Mouse (Mus musculus) forebrain, postnatal 0 days (tissue): ENCODE results near the gene Slc7a1. TPM values are rescaled to one million over a fixed set of nuclear protein-coding genes. Genes with fewer than 3 reads are reported as not detected.

Experiments
- ATAC-seq: fragments of 200-750 bp; cut with Nextera tagmentation; 2 replicates; pipeline ENCODE4 v1.8.0; 2017; ENCODE audit warnings: mild to moderate bottlenecking, moderate library complexity
- DNase-seq: peaks from one replicate; pipeline ENCODE4 v3.0.0-alpha.2; 2015
- H3K27ac ChIP-seq: fragments of 300-500 bp; sonication (generic); 2 replicates; pipeline ENCODE4 v1.5.1; 2014; ENCODE audit warnings: low read depth, mild to moderate bottlenecking, antibody characterized with exemption, low read length, moderate library complexity, mixed read lengths
- H3K27me3 ChIP-seq: fragments of 300-500 bp; sonication (generic); 2 replicates; pipeline ENCODE4 v1.6.1; 2014; ENCODE audit warnings: mild to moderate bottlenecking, low read length, mixed read lengths; ENCODE audit not compliant: insufficient read depth
- H3K36me3 ChIP-seq: fragments of 300-500 bp; sonication (generic); 2 replicates; pipeline ENCODE4 v1.6.1; 2014; ENCODE audit warnings: mild to moderate bottlenecking, moderate library complexity; ENCODE audit not compliant: insufficient read depth
- H3K4me1 ChIP-seq: fragments of 300-500 bp; sonication (generic); 2 replicates; pipeline ENCODE4 v1.6.1; 2014; ENCODE audit warnings: antibody characterized with exemption; ENCODE audit not compliant: insufficient read depth
- H3K4me2 ChIP-seq: fragments of 300-500 bp; sonication (generic); 2 replicates; pipeline ENCODE4 v1.6.1; 2014; ENCODE audit warnings: low read depth, mild to moderate bottlenecking, moderate library complexity
- H3K4me3 ChIP-seq: fragments of 300-500 bp; sonication (generic); 2 replicates; pipeline ENCODE4 v1.5.1; 2014; ENCODE audit warnings: low read depth, low read length, mixed read lengths
- H3K9ac ChIP-seq: fragments of 300-500 bp; sonication (generic); 2 replicates; pipeline ENCODE4 v1.6.1; 2014; ENCODE audit warnings: mild to moderate bottlenecking
- H3K9me3 ChIP-seq: fragments of 300-500 bp; sonication (generic); 2 replicates; pipeline ENCODE4 v1.6.1; 2016; ENCODE audit warnings: low read length
- CTCF ChIP-seq: sonication (generic); IDR thresholded peaks from 2 replicates; pipeline ENCODE4 v1.5.1; 2016; ENCODE audit warnings: antibody characterized with exemption, control low read depth, low read depth
- WGBS: fragments of 180-500 bp; shearing (Covaris S2); extraction: QIAGEN DNeasy Blood & Tissue Kit; methylation state at CpG from one replicate; pipeline ENCODE4 v1.1.7; 2014; 5-methylcytosine and 5-hydroxymethylcytosine counted together
- polyA plus RNA-seq: library from polyadenylated mRNA; unstranded; fragments of >200 nt; fragmentation: Nextera tagmentation; extraction: Ambion mirVana; gene quantifications from 2 replicates; pipeline ENCODE4 v1.2.1, GENCODE M21; 2015
- total RNA-seq: library from RNA; depleted of rRNA; stranded (reverse); fragments of >200 nt; gene quantifications from 2 replicates; pipeline ENCODE4 v1.2.3, GENCODE M21; 2014

The Slc7a1 gene
- total and polyA plus RNA-seq, 2 experiments from 2014 or later: 44.0 to 52.2 TPM

DNA sequence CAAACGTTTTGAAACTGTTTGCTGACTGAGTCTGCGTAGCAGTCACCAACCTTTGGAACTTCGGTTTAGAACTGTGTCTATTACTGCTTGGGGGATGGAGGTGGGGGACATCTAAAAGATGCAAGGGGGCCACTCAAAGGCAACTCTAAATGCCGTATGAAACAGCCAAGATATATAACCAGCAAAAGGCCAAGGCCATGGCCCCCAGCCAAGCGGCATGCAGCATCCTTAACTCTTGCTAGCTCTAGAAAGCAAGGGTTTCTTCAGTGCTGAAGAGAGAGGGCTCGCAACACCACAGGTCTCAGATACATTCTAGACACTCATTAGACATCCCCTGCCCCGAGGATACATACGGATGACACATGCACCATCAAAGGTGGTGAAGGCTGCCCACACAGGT lies 6.4 kb downstream of the Slc7a1 start:
- H3K27me3 ChIP-seq: no peaks in the 10 kb centered on the region
- ATAC-seq (no peak), DNase-seq (no peak)
- 89% methylated on average over 8 of the region's 8 CpGs for WGBS
- H3K4me3 ChIP-seq: no peak overlapping the region
- H3K4me1 ChIP-seq: no peaks in the 10 kb centered on the region
- no peak overlapping the region for H3K27ac ChIP-seq
- no peak for TF ChIP-seq CTCF
- no peaks in the 10 kb centered on the region for H3K36me3 ChIP-seq
- H3K9ac ChIP-seq: no peak overlapping the region
- H3K9me3 ChIP-seq: no peaks in the 10 kb centered on the region
- H3K4me2 ChIP-seq: no peak overlapping the region

DNA sequence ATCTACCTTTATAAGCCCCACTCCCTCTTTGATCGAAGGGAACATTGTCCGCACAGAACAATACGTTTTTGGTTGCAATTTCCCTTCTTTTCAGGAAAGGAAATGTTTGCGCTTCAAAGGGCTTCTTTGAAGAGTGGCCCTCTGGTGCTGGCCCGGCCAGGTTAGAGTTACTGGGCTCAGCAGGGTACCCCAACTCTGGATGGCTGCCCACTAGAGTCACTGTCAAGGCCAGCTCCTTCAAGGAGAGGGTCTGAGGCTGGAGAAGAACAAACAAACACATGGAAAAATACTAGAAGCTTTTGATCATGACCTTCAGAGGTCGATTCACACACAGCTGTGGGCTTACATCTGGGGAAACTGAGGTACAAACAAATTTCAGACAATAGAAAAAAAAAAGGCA lies 6.9 kb downstream of the Slc7a1 start:
- H3K27me3 ChIP-seq: no peaks in the 10 kb centered on the region
- WGBS: 69% methylated on average over 6 of the region's 6 CpGs
- no peak for TF ChIP-seq CTCF
- H3K36me3 ChIP-seq: no peaks in the 10 kb centered on the region
- H3K9me3 ChIP-seq: no peaks in the 10 kb centered on the region
- no peak overlapping the region for H3K4me3 ChIP-seq
- no peak overlapping the region for H3K27ac ChIP-seq
- no peak for DNase-seq
- no peaks in the 10 kb centered on the region for H3K4me1 ChIP-seq
- no peak for ATAC-seq
- no peak overlapping the region for H3K9ac ChIP-seq
- H3K4me2 ChIP-seq: no peak overlapping the region

DNA sequence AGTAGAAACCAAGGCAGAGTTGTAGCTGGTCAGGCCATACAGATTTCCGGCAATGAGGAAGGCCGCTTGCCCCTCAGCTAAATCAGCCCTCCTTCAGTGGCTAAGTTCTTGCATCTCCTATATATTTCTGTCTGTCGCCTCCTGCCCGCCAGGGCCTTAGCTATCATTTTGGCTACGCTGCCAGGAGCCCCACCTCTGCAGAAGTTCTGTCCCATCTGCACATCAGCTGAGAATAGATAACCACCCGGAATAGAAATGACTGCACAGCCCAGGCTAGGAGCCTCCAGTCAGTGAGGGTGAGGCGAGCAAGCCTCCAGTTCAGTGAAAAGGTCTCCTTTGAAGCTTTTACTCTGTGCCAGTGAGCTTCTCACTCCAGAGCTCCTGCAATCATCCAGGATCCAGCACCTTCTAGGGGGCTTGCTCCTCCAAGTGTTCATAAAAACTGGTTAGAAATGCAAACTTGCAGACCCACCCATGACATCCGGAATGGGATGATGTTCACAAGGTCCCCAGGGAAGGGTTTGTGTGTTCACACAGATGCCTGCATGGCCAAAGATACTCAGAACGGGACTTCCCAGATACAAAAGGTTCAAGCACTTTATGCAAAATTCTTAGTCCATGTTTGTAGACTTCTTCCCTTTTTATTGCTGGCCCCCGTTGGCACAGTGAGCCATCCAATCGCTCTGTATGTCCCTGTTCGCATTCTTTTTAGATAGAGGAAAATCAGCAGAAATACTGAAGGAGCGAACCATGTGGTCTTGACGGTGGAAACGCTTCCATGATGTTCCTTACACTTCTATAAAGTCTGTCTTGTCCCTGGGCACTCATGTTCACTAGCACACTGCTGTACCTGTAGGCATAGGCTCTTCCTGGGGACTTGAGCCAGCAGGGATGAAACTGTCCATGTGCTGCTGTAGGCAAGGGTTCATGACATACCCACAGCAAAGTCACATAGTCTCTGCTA lies 10.4 kb downstream of the Slc7a1 start:
- no peak for TF ChIP-seq CTCF
- H3K4me2 ChIP-seq: no peak overlapping the region

DNA sequence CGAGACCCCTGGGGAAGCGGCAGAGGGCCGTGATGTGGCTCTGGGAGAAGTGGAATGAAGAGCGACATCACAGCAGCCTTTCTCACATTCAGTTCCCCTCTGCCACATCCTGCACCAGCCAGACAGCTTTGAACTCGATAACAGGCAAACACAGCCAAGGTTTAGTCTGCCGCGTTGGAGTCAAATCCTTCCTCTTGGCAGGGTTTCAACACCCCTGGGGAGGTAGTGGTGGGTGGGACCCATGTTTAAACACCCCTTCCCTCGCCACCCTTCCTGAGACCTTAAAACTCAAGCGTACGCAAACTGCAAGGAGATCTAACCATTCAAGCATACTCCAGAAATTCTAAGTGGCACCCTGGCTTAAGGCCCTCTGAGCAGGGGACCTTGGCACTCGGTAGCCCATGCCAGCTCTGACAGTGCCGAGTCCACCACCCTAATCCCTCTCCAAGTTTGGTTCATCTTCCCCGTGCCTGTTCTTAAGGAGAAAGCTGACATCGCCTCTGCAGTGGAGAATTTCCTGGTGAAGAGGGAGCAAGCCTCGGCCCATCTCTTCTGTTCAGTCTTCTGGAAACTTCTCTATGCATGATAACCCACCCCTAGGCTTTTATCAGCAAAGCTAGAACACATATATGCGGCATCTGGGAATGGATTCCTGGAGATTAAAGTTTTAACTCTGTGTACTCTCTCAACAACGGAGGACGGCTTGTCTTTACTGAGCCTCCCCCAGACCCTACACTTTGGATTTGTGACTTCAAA lies 11.3 kb downstream of the Slc7a1 start:
- no peak overlapping the region for H3K27ac ChIP-seq
- ATAC-seq (no peak), DNase-seq (no peak)
- no peak for TF ChIP-seq CTCF
- no peaks in the 10 kb centered on the region for H3K27me3 ChIP-seq
- H3K4me3 ChIP-seq: no peak overlapping the region
- no peaks in the 10 kb centered on the region for H3K9me3 ChIP-seq
- no peak overlapping the region for H3K9ac ChIP-seq
- H3K4me2 ChIP-seq: no peak overlapping the region
- no peaks in the 10 kb centered on the region for H3K36me3 ChIP-seq
- 74% methylated on average over 18 of the region's 18 CpGs for WGBS
- no peaks in the 10 kb centered on the region for H3K4me1 ChIP-seq

More for the DNA sequence above, 10.4 kb downstream of the Slc7a1 start:
- WGBS: 93% methylated on average over 15 of the region's 15 CpGs
- no peak overlapping the region for H3K9ac ChIP-seq
- H3K27me3 ChIP-seq: no peaks in the 10 kb centered on the region
- ATAC-seq (no peak), DNase-seq (no peak)
- no peak overlapping the region for H3K4me3 ChIP-seq
- no peaks in the 10 kb centered on the region for H3K4me1 ChIP-seq
- H3K27ac ChIP-seq: no peak overlapping the region
- H3K9me3 ChIP-seq: no peaks in the 10 kb centered on the region
- H3K36me3 ChIP-seq: no peaks in the 10 kb centered on the region

DNA sequence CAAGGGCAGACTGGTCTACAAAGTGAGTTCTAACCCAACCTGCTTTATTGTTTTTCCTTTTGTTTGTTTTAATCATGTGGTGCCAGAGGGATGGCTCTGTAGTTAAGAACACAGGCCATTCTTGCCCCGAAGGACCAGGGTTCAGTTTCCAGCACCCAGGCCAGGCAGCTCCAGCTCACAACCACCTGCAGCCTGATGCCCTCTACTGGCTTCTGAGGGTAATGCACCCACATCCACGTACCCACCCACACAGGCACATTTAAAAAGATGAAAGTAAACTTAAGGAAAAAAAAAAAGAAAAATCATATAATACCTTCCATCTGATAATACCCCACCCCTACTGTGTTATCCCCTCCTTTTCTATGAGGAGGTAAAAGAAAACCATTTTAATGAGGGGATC lies 11.9 kb downstream of the Slc7a1 start:
- Histone ChIP-seq H3K9ac (no peak overlapping the region), H3K9me3 (no peaks in the 10 kb centered on the region), H3K27me3 (no peaks in the 10 kb centered on the region), H3K4me3 (no peak overlapping the region), H3K27ac (no peak overlapping the region), H3K4me2 (no peak overlapping the region), H3K36me3 (no peaks in the 10 kb centered on the region), H3K4me1 (no peaks in the 10 kb centered on the region)
- TF ChIP-seq CTCF: no peak
- WGBS: 98% methylated on average over 2 of the region's 2 CpGs
- no peak for ATAC-seq
- no peak for DNase-seq

DNA sequence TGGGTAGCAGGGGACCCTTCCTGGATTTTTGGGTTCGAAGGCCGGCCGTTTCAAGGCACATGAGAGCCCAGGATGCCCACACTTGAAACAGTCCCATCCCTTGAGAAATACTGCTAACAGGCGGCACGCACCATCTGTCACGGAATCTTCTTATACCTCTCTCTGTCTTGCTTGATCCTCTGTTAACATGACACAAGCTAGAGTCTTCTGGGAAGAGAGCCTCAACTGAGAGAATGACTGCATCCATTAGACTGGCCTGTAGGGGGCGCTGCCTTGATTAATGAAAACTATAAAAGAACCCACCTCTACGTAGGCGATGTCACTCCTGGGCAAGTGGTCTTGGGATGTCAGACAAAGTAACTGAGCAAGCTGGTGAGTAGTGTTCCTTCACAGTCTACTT lies 13.2 kb downstream of the Slc7a1 start:
- no peak overlapping the region for H3K4me2 ChIP-seq
- no peaks in the 10 kb centered on the region for H3K9me3 ChIP-seq
- peak; percentile 35 for DNase-seq
- no peak overlapping the region for H3K27ac ChIP-seq
- H3K4me1 ChIP-seq: no peaks in the 10 kb centered on the region
- H3K36me3 ChIP-seq: no peaks in the 10 kb centered on the region
- no peak overlapping the region for H3K4me3 ChIP-seq
- peak; percentile 25; the same call in 1 of the 2 replicates for ATAC-seq
- 87% methylated on average over 9 of the region's 9 CpGs for WGBS
- H3K27me3 ChIP-seq: no peaks in the 10 kb centered on the region
- TF ChIP-seq CTCF: peak; percentile 42
- no peak overlapping the region for H3K9ac ChIP-seq
